Mouse (Mus musculus) spleen, adult 2 months (tissue): ENCODE data around the gene Map2k3. TPM values are rescaled to one million over a fixed set of nuclear protein-coding genes. Genes with fewer than 3 reads are reported as not detected.

Source experiments
- DNase-seq, 2 experiments: peaks; one replicate each; pipeline versions ENCODE4 v3.0.0 to v3.0.0-alpha.2; 2012 to 2021; ENCODE audit warnings: low spot score in 2 of 2, low read depth in 1 of 2
- H3K27ac ChIP-seq: fragments of 200-500 bp; 2 replicates; pipeline ENCODE4 v1.5.1; 2012; ENCODE audit warnings: low read length, inconsistent platforms; ENCODE audit not compliant: insufficient read depth
- H3K27me3 ChIP-seq: fragments of 200-500 bp; 2 replicates; pipeline ENCODE4 v1.6.1; 2012; ENCODE audit warnings: mild to moderate bottlenecking, moderate library complexity, low read length, inconsistent platforms; ENCODE audit not compliant: control insufficient read depth, insufficient read depth
- H3K36me3 ChIP-seq: fragments of 200-500 bp; 2 replicates; pipeline ENCODE4 v1.6.1; 2012; ENCODE audit warnings: mild to moderate bottlenecking, low read length, inconsistent platforms; ENCODE audit not compliant: control insufficient read depth, insufficient read depth
- H3K4me1 ChIP-seq: fragments of 200-500 bp; 2 replicates; pipeline ENCODE4 v1.6.1; 2011; ENCODE audit warnings: inconsistent platforms; ENCODE audit not compliant: control insufficient read depth, insufficient read depth, insufficient read length
- H3K4me3 ChIP-seq: fragments of 200-500 bp; 2 replicates; pipeline ENCODE4 v1.5.1; 2011; ENCODE audit warnings: mild to moderate bottlenecking, inconsistent platforms; ENCODE audit not compliant: insufficient read depth, insufficient read length; ENCODE audit errors: extremely low read depth
- CTCF ChIP-seq: fragments of 200-500 bp; IDR thresholded peaks from 2 replicates; pipeline ENCODE4 v1.5.1; 2011; ENCODE audit warnings: mild to moderate bottlenecking, inconsistent platforms; ENCODE audit not compliant: insufficient read depth, insufficient read length, insufficient replicate concordance; ENCODE audit errors: extremely low read depth
- POLR2A ChIP-seq: fragments of 200-500 bp; IDR thresholded peaks from 2 replicates; pipeline ENCODE4 v1.6.1; 2011; ENCODE audit warnings: low read depth, low read length, inconsistent platforms
- WGBS: fragments of 180-500 bp; shearing (Covaris S2); methylation state at CpG from one replicate; pipeline ENCODE4 v1.1.7; 2018; 5-methylcytosine and 5-hydroxymethylcytosine counted together
- polyA plus RNA-seq: library from polyadenylated mRNA; depleted of rRNA; stranded (reverse); fragments of >200 nt; gene quantifications from 2 replicates; pipeline ENCODE4 v1.2.3, GENCODE M21; 2012

Gene Map2k3
- polyA plus RNA-seq, 1 experiment, result 23.2 TPM

- Histone ChIP-seq H3K36me3 (peaks cover 20% of the 10 kb centered on the region), H3K27ac (no peak overlapping the region), H3K4me1 (peaks cover 7% of the 10 kb centered on the region; the same call in 1 of the 2 replicates), H3K4me3 (no peak overlapping the region), H3K27me3 (no peaks in the 10 kb centered on the region)
- TF ChIP-seq POLR2A, result no peak
- TF ChIP-seq CTCF, result no peak
- DNase-seq, result no peak
- WGBS, result 92% methylated on average over 5 of the region's 5 CpGs
Measured at GRCm38 (mm10) chr11:60940501-60940900, 8.7 kb downstream of the Map2k3 start.

DNA sequence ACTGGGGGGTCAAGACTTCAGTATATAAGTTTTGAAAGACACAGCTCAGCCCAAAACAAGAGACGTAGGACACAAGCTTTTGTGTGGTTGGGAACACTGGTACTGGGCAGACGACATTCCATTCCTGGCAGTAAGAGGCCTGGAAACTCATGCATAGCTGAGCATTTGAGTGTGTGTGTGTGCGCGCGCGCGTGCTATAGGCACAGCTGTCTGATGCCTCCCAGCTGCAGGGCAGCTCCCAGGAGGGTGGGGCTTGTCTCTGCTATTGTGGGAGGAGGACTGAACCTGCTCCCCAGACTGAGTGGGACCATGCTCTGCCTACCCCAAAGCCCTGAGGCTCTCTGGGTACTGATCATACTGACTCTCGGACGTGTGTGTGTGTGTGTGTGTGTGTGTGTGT lies 9.5 kb downstream of the Map2k3 start:
- no peaks in the 10 kb centered on the region for H3K27me3 ChIP-seq
- no peaks in the 10 kb centered on the region; the same call in 1 of the 2 replicates for H3K4me1 ChIP-seq
- DNase-seq, result no peak
- TF ChIP-seq CTCF (no peak), POLR2A (no peak)
- peaks cover 22% of the 10 kb centered on the region for H3K36me3 ChIP-seq
- WGBS, result 93% methylated on average over 9 of the region's 9 CpGs
- no peak overlapping the region for H3K27ac ChIP-seq
- H3K4me3 ChIP-seq, result no peak overlapping the region

GRCm38 (mm10) chr11:60942263-60943015 lies 10.6 kb downstream of the Map2k3 start:
- no peaks in the 10 kb centered on the region; the same call in 1 of the 2 replicates for H3K4me1 ChIP-seq
- no peaks in the 10 kb centered on the region for H3K27me3 ChIP-seq
- DNase-seq, result no peak
- WGBS, result 93% methylated on average over 9 of the region's 9 CpGs
- H3K4me3 ChIP-seq, result no peak overlapping the region
- TF ChIP-seq POLR2A (no peak), CTCF (no peak)
- peaks cover 30% of the 10 kb centered on the region for H3K36me3 ChIP-seq
- H3K27ac ChIP-seq, result no peak overlapping the region

DNA sequence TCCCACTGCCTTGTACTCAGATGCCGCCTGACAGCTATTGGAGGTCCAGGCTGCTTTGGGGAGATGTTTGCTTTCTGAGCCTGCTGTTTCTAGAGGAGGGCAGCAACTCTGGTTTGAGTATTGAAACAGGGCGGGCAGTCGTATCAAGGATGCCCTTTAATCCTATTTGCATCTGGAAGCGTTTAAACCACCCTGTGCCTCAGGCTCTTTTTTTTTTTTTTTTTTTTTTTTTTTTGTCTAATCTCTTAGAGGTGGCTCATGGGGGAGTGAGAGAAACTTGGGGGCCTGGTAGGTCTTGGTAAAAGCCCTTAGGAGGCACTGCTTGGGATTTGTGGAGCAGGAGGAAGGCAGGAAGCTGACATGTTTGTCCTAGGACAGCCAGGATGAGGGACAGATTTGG lies 13.2 kb downstream of the Map2k3 start:
- H3K4me1 ChIP-seq, result no peaks in the 10 kb centered on the region
- no peak overlapping the region for H3K4me3 ChIP-seq
- no peak overlapping the region for H3K27ac ChIP-seq
- 93% methylated on average over 4 of the region's 4 CpGs for WGBS
- H3K36me3 ChIP-seq, result peaks cover 41% of the 10 kb centered on the region
- DNase-seq, result no peak
- no peaks in the 10 kb centered on the region for H3K27me3 ChIP-seq
- TF ChIP-seq CTCF (no peak), POLR2A (no peak)

DNA sequence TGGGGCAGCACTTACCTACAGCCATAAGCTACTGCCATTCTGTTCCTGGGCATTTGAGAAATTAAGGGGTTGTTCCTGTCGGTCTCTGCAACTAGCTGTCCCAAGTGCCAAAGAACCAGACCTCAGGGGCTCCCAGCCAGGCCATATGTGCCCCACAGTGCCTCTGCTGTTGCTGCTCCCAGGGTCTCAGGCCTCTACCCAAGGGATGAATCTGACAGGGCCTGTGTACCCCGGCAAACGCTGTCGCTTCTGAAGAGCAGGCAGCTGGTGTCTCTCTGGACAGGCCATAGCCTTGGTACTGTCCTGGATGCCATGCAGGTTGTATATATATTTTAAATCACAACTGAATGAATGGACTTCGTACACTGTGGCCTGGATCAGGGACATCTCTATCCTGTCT lies 20.1 kb downstream of the Map2k3 start:
- H3K36me3 ChIP-seq, result peaks cover 25% of the 10 kb centered on the region

GRCm38 (mm10) chr11:60952362-60952761 lies 20.5 kb downstream of the Map2k3 start:
- WGBS, result 95% methylated on average over 3 of the region's 3 CpGs
- TF ChIP-seq POLR2A (no peak), CTCF (no peak)
- no peak overlapping the region for H3K4me3 ChIP-seq
- no peak for DNase-seq
- no peaks in the 10 kb centered on the region; the same call in 1 of the 2 replicates for H3K4me1 ChIP-seq
- no peaks in the 10 kb centered on the region for H3K27me3 ChIP-seq
- no peak overlapping the region for H3K27ac ChIP-seq
- H3K36me3 ChIP-seq, result peaks cover 20% of the 10 kb centered on the region

More for the DNA sequence above, 20.1 kb downstream of the Map2k3 start:
- no peak overlapping the region for H3K4me3 ChIP-seq
- H3K27ac ChIP-seq, result no peak overlapping the region
- DNase-seq, result no peak
- H3K27me3 ChIP-seq, result no peaks in the 10 kb centered on the region
- WGBS, result 95% methylated on average over 5 of the region's 5 CpGs
- TF ChIP-seq CTCF, result no peak
- no peak for TF ChIP-seq POLR2A
- no peaks in the 10 kb centered on the region; the same call in 1 of the 2 replicates for H3K4me1 ChIP-seq

GRCm38 (mm10) chr11:60952986-60953385 lies 21.2 kb downstream of the Map2k3 start:
- H3K27ac ChIP-seq, result no peak overlapping the region
- TF ChIP-seq CTCF (no peak), POLR2A (no peak)
- DNase-seq, result no peak
- H3K4me1 ChIP-seq, result no peaks in the 10 kb centered on the region; the same call in 1 of the 2 replicates
- WGBS, result 96% methylated on average over 6 of the region's 6 CpGs
- peaks cover 17% of the 10 kb centered on the region for H3K36me3 ChIP-seq
- no peaks in the 10 kb centered on the region for H3K27me3 ChIP-seq
- no peak overlapping the region for H3K4me3 ChIP-seq
